Mouse (Mus musculus): Measurements from ENCODE around the gene Emilin1. TPM values are rescaled to one million over a fixed set of nuclear protein-coding genes. Genes with fewer than 3 reads are reported as not detected.

Emilin1 gene
- total RNA-seq, 2 experiments from 2014 or later: 2.0 TPM

- Histone ChIP-seq H3K27ac (peak within 1 kb of the TSS; percentile 96), H3K4me3 (peak within 1 kb of the TSS; percentile 94)
- peak; percentile 52 for TF ChIP-seq CTCF (conservative IDR thresholded peaks at IDR 0.05)
- DNase-seq (ENCODE audit: low spot score in 2 of 2): peak; percentile 98 to 99
Observed at GRCm38 (mm10) chr5:30959966-30960501, 46.8 kb downstream of the Emilin1 start, which contains the start of gene Preb. Gene Preb (minus strand): TSS chr5:30960361.

GRCm38 (mm10) chr5:30960814-30961213, 47.6 kb downstream of the Emilin1 start:
- TF ChIP-seq CTCF (conservative IDR thresholded peaks at IDR 0.05): no peak
- no peak for DNase-seq (ENCODE audit: low spot score in 2 of 2)
- Histone ChIP-seq H3K4me3 (no peak overlapping the region), H3K27ac (peak overlapping the region; percentile 96)

GRCm38 (mm10) chr5:30961545-30962505, 48.6 kb downstream of the Emilin1 start:
- no peak for DNase-seq (ENCODE audit: low spot score in 2 of 2)
- no peak for TF ChIP-seq CTCF (conservative IDR thresholded peaks at IDR 0.05)
- Histone ChIP-seq H3K4me3 (no peak overlapping the region), H3K27ac (peak overlapping the region; percentile 28; the same call in 1 of the 2 replicates)

- TF ChIP-seq CTCF (conservative IDR thresholded peaks at IDR 0.05): no peak
- H3K4me3 ChIP-seq: no peak overlapping the region
- DNase-seq (ENCODE audit: low spot score in 2 of 2): no peak
- H3K27ac ChIP-seq: no peak overlapping the region
Observed at GRCm38 (mm10) chr5:30963916-30964315, 50.7 kb downstream of the Emilin1 start.

- no peak for TF ChIP-seq CTCF (conservative IDR thresholded peaks at IDR 0.05)
- Histone ChIP-seq H3K4me3 (no peak overlapping the region), H3K27ac (no peak overlapping the region)
- DNase-seq (ENCODE audit: low spot score in 2 of 2): no peak
Observed at GRCm38 (mm10) chr5:30966189-30966588, 53.0 kb downstream of the Emilin1 start.

- no peak for TF ChIP-seq CTCF (conservative IDR thresholded peaks at IDR 0.05)
- no peak within 1 kb of the TSS for H3K4me3 ChIP-seq
- no peak within 1 kb of the TSS for H3K27ac ChIP-seq
- no peak for DNase-seq (ENCODE audit: low spot score in 2 of 2)
Observed at GRCm38 (mm10) chr5:30968416-30968815, 55.2 kb downstream of the Emilin1 start, which contains the start of gene Tcf23. Gene Tcf23 (plus strand): TSS chr5:30968662.

GRCm38 (mm10) chr5:30969440-30969839, 56.2 kb downstream of the Emilin1 start:
- Histone ChIP-seq H3K27ac (no peak overlapping the region), H3K4me3 (no peak overlapping the region)
- no peak for DNase-seq (ENCODE audit: low spot score in 2 of 2)
- TF ChIP-seq CTCF (conservative IDR thresholded peaks at IDR 0.05): no peak

Other genes starting within 250 kb of the Emilin1 start
- 1 to 10 TPM; 3.7 to 7.1 TPM for gene Cenpa, start 246.6 kb upstream of the Emilin1 start, total RNA-seq (2021)
- gene Dpysl5, start 201.8 kb upstream of the Emilin1 start, total RNA-seq (2021): 10 to 100 TPM; 30.1 to 30.7 TPM
- gene Mapre3, start 98.8 kb upstream of the Emilin1 start, total RNA-seq (2021): 100 to 1,000 TPM; 231 to 237 TPM
- gene Tmem214, start 45.4 kb upstream of the Emilin1 start, total RNA-seq (2021): 10 to 100 TPM; 60.8 to 63.2 TPM
- 10 to 100 TPM; 12.2 to 15.5 TPM for gene Agbl5, start 24.7 kb upstream of the Emilin1 start, total RNA-seq (2021)
- gene Ost4, start 5.6 kb upstream of the Emilin1 start, total RNA-seq (2021): 10 to 100 TPM; 91.5 to 93.8 TPM
- gene Khk, start 8.0 kb downstream of the Emilin1 start, total RNA-seq (2021): 10 to 100 TPM; 17.0 to 17.7 TPM
- 10 to 100 TPM; 15.5 to 16.7 TPM for gene Cgref1, start 32.2 kb downstream of the Emilin1 start, total RNA-seq (2021)
- gene Preb, start 47.0 kb downstream of the Emilin1 start, total RNA-seq (2021): 100 to 1,000 TPM; 132 to 145 TPM
- gene Tcf23, start 55.3 kb downstream of the Emilin1 start, total RNA-seq (2021): under 1 TPM; 0.10 to 0.20 TPM
- 10 to 100 TPM; 73.4 to 78.8 TPM for gene Atraid, start 134.9 kb downstream of the Emilin1 start, total RNA-seq (2021)
- gene Slc5a6, start 135.5 kb downstream of the Emilin1 start, total RNA-seq (2021): 10 to 100 TPM; 15.0 to 16.1 TPM
- 10 to 100 TPM; 17.1 to 21.6 TPM for gene Cad, start 141.4 kb downstream of the Emilin1 start, total RNA-seq (2021)
- gene Dnajc5g, start 192.9 kb downstream of the Emilin1 start, total RNA-seq (2021): not detected
- 10 to 100 TPM; 89.6 to 92.2 TPM for gene Slc30a3, start 194.8 kb downstream of the Emilin1 start, total RNA-seq (2021)
- not detected for gene Trim54, start 203.3 kb downstream of the Emilin1 start, total RNA-seq (2021)
- gene Ucn, start 225.4 kb downstream of the Emilin1 start, total RNA-seq (2021): not detected
- gene Mpv17, start 240.8 kb downstream of the Emilin1 start, total RNA-seq (2021): 10 to 100 TPM; 58.8 to 61.3 TPM